Mouse (Mus musculus): Measurements from ENCODE around the gene Cpd.

The Cpd gene

DNA sequence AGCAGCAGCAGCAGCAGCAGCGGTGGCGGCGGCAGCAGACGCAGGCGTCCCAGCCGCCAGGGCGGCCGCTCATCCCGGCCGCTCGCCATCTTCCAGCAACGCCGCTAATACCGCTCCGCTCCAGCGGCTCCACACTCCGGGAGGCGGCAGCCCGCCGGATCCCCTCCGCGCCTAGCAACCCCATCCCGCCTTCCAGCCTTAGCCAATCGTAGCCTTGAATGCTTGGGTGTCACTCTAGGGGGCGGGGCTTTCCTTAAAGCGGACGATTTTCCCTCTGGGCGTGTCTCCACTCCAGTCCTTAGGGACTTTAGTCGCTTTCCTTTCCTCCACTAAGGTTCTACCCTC is at the start of gene Cpd:
Gene Cpd (minus strand): TSS at position 141 of the 345 bp plus-strand sequence.
- DNase-seq, result peak; percentile 99

DNA sequence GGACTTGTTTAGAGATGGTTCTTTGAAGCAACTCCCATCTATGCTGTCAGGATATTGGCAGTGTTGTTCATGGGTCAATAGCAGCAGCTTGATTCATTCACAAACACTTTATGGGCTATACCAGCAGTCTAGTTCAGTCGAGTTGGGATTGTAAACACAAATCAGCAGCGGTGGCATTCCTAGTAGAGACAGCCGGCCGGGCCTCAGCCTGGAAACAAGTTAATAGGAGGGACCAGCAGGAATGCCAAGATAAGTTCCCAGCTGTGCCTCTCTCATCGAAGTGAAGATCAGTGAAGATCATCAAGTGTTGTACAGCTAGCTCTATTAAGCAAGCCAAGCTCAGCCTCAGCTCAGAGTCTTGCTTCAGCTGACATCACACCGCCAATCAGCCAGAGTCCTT is 49.5 kb upstream of the Cpd start:
- peak; percentile 61 for DNase-seq

DNA sequence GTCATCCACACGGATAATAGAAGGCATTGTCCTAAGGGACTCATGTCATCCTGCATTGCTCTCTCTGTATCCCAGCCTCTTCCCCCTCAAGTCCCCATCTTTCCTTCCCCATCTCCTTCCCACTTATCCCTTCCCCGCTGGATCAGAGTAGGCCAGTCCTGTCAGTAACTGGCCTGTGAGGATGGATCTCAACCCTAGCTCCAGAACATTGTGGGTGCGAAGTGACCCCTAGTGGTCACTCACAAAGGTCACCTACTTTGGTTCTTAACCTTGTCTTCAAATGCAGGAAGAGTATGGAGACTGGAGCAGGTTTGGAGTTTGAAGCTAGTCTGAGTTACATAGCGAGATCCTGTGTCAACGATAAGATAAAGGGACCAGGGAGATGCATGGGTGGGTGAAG is 47.4 kb upstream of the Cpd start:
- DNase-seq, result peak; percentile 81

DNA sequence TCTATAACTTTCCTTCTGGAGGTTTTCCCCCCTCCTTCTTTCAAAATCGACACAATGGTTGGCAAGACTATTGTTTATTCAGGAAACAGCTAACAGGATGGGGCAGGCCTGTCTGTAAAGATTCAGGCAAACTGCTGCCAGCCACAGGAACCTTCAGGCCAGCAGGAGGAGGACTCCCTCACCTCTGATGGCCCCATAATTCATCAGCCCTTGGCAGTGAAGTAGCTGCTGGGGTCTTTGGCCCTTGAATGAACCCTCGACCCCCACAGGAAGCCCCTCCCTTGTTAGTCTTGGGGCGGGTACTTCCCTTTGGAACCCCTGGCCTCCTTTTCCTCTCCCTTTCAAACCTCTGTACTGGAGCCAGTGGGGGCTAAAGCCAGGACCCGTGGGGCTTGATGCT is 46.8 kb upstream of the Cpd start:
- peak; percentile 78 for DNase-seq

DNA sequence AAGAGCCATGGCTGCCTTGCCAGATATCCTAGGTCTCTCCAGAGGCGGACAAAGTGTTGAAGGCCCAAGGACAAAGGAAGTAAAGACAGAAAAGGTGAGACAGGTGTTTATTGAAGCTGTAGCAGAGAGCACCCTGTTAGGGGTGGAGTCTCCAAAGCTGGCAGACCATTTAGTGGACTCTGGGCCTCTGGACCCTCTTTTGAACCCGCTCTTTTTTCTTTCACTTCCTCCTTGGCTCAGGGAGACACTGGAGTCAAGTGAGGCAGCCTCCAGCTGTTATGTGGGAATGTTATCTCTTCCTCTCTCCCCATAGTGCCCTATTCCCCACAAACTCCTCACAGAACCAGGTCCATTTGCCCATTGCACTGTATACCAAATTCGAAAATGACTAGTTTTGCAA is 46.2 kb upstream of the Cpd start:
- no peak for DNase-seq

DNA sequence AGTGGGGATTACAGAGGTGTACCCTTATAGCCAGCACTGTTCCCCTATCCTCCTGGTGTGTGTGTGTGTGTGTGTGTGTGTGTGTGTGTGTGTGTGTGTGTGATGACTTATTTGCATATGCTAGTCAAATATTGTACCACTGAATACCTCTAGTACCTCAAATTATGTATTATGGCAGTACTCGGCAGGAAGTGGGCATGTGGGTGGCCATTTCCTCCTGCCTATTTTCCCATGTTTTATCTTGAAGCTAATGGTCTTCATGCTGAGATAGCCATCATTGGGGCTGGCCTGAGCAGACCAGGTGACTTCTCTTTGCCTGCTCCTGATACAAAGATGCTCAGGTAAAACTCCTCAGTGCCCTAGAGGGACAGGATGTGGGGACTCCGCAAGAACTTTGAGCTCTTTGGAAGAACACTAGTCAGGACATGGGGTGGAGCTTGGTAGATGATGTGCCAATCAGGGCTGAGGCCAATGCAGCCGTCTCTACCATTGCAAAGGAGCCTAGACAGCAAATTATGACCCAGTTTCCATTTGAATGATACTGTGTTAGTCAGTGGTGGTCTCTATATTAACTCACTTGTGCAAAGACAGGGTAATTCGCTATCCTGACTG is 45.0 kb upstream of the Cpd start:
- no peak for DNase-seq

DNA sequence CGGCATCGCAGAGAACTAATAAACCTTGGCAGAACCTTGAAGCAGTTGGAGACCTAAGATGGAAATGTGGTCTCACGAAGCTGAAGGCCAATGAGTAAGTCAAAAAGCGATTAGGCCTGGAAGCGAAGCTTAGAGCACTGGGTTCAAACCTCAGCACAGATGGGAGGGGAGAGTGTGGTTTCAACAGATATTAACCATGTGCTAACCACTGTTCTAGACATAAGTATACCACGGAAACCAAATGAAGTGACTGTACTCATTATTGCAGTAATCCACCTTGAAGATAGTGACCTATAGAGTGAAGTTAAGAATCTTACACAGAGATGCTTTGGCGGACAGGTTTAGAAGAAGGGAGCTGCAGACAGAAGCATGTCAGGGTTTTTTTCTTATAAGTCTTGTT is 44.4 kb upstream of the Cpd start:
- DNase-seq, result no peak

DNA sequence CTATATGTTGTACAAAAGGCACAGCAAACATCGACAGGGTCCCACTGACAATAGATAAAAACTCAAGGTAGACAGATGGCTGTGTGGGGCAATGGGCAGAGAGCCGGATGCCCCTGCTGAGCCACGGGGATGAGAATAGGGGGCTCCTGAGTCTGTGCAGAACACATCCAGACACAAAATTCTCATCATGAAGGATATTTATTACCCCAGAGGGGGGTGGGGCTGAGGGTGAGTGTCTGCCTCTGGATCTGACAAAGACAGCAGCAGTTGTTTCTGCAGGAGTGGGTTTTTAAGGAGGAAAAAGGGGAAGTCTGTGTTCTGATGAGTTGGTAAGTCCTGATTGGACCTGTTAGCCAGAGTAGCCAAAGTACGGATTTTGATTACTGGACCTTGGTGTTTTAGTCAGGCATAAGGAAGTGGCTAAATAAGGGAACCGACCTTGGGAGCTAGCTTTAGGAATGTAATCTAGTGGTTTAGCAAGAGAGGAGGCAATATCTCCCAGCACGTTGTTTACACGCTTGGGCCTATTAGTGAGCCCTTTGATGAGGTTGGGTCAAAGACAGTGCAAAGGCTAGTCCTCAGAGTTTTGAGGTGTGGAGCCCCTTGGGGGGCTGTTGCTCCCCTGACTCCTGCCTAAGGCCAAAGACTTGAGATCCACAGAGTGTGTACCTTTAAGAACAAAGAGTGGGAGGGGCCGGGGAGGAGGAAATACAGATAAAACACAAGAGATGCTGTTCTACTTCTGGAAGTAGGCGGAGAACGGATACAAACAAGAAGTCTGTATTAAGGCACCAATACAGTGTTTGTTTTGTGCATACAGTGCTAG is 42.7 kb upstream of the Cpd start:
- DNase-seq, result peak; percentile 80

DNA sequence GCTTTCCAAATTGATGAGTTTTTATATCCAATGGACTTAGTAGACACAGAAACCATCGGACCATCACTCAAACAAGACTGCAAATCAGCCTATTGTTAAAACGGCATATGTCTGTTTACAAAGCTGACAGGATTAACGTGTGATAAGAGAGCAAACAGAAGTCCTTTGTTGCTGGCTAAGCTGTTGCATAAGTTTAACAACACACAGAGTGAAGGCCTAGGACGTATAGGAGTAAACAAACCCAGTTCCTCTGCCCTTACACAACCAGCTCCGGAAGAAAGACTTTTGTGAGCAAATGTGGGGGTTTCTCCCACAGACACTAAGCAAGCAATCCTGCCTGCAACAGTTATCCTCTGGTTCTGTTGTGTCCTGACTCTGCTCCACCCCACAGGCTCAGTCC is 37.6 kb upstream of the Cpd start:
- no peak for DNase-seq

DNA sequence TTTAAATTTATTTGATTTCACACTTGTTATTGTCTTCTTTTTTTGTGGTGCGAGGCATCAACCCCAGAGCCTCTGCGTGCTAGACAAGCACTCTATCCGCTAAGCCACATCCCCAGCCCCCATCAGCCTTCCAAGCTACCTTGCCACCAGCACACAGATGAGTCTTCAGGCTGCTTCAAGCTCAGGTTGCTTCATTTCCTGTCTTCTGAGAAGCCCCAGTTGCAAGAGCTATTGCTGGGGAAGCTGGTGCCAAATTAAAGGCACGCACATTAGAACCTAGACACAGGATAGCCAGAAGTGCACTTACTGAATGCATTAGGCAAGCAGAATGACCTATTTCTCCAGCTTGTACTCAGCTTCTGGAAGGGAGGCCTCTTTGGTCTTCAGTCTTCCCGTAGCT is 33.0 kb upstream of the Cpd start:
- DNase-seq, result peak; percentile 41

DNA sequence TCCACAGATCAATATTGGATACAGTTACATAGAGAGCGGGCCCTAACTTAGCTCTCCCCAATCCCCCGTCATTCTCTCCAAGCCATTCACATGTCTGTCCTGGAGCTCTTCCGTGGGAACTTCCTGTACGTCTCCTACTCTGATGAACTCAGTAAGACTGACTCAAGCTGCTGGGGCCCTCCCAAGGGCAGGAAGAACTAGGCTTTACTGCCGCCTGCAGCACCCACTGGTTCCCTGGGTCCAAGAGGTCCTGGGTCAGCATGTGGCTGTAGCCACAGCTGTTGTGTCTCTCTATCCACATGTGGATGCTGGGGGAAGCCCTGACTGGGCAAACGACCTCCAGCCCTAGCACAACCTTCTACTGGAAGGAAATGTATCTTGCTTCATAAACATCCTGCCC is 27.9 kb upstream of the Cpd start:
- DNase-seq, result peak; percentile 37

DNA sequence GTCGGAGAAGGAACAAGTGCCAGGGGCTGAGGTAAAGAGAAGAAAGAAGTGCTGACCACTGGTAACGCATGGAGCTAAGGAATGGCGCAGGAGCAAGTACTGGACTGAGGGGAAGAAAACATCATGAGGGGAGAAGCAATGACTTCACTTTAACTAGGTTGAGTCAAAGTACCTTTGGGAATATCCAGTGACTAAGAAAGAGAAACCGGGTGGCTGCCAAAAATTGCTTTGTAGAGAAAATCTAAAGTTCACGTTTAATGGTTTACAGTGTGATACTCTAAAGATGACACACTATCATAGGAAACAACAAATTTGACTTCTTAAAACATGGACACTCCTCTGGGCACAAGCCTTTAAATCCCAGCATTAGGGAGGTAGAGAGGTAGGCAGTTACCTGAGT is 27.0 kb upstream of the Cpd start:
- no peak for DNase-seq

DNA sequence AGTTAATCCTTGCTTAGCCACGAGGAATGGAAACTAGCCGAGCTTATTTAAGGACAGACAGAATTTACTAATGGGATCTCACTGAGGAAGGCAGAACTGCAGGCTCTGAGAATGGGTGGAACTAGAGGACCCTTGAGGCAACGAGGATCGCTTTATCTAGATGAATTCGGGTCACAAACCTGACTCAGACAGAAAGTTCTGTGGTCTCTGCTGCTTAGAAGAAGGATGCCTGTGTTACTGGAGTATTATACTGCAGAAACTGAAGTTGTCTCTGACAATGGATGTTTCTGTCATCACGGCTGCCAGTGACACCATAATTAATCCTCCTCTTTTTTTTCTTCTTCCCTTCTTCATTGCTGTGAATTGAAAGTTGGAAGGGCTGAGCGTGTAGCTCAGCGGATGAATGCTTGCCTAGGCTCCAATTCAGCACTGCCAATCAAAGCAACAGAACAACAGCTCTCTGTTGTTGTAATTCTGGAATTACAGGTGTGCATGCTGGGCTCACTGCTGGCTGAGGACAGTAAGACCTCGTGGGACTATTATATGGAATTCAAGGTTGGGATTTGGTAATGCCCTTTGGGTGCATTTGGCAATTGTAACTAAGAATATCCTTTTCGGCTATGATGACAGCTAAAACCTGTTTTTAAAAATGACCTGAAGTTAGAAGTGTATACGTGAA is 25.9 kb upstream of the Cpd start:
- DNase-seq, result no peak

DNA sequence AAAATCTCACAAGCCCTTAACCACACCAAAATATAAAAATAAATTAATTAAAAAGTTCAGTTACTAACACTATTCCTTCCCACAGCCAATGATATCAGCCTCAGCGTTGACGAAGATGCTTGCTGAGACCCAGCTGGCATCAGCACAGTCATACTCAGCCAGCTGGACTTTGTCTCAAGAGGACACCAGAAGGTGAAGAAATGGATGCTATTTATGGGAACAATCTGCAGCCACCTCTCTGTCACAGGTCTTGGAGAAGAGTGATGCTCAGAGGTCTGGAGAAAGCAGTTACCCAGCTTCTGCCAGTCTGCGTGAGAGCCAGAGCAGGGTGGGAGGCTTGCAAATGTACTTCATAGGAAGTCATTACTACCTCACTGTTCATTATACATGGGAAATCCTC is 14.4 kb upstream of the Cpd start:
- DNase-seq, result no peak

DNA sequence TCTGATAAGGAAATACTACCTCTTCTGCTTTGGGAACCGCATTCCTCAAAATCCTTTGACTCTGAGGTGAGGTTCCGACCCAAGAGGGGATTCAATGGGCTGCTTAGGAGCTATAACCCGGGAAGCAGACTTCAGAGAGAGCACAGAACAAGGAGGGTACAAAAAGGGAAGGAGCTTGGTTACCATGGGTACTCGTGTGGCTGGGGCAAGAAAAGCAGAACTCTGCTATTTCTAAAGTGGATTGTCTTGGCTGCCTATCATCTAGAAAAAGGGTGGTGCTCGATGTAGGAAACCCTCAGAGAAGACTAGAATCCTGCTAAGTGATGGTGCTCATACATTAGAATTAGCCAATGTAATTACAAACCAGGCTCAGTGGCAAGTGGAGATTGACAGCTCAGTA is 12.4 kb upstream of the Cpd start:
- DNase-seq, result peak; percentile 39

DNA sequence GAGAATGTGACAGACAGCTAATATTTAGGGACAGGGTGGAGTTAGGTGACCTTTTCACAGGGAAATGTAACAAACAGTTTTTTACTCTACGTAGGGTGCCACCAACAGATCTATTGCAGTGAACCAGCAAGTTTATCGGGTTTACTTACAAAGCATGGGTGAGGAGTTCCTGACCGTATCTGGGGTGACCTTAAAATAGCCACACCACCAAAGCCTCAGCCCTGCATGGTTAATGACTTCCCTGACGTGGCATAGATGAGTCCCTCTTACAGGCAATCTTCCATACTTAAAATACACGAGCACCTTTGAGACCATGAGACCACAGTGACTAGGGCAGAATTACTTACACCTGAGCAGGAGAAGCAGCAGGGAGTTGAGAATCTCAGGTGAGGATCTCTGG is 12.0 kb upstream of the Cpd start:
- DNase-seq, result no peak

DNA sequence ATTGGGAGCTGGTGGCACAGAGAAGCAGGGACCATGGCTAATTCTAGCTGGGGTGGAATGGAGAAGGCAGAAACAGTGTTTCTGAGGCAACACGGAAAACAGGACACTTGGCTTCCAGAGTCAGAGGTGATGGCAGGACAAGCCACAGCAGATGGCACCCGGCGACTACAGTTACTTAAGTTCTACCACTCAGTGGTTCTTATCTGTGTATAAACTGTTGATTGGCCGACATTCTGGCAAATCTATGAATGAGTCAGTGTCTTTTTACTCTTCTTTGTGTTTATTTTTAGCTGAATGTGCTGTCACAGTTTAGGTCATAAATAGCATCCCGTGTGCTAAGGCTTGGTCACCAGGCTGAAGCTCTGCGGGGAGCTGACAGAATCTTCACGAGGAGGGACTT is 10.3 kb upstream of the Cpd start:
- DNase-seq, result peak; percentile 49

DNA sequence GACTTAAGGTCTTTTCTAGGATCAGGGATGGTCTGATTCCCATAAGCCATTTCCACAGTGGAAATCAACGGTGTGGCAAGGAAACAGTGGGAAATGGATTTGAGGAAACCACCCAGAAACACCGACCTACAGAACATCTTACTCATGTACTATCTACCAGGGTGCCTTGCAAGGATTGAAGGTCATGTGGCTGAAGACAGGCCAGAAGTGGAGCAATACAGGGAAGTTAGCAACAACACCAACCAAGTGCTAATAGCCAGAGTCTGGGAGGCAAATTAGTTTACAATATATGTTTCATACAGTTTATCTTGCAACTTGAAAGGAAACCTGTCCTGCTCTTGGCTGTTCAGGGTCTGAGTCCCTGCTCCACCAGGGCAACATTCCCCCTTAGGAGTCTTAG is 9.8 kb upstream of the Cpd start:
- DNase-seq, result peak; percentile 39

DNA sequence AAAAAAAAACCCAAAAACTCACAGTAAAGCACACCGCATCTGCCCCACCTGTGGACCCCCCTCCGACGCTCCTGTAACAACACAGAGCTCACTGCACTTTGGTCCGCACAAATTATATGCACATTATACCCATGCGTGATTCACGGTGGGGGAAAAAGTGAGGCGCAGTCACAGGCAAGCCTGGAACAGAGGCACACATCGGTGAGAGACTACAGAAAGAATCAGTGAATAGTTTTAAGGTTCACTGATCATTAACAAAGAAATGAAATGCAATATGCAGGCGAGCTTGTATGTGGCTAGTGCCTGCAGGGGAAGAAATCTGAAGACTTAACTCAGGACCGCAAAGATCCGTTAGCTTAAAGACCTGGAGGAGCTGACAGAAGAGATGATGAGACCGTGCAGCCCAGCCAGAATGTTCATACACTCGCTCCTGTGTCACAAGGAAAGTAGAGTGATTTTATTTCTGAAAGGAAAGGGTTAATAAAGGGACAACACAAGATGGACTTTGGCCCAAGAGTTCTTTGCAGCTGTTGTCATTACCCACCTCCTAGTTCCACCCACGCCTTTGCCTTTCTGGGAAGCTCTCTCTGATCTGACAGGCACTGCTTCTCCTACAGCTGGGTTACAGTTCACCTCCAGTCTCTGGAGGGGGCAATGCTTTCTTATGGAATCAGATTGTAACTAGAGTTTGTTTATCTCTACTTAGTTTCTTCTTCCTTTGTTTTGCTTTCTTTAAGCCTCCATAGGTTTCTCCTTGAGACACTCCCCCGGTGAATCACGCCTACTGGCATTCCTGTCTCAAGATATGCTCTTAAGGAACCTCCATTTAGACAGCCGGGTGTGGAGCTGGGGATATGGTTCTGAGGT is 7.9 kb upstream of the Cpd start:
- DNase-seq, result no peak

DNA sequence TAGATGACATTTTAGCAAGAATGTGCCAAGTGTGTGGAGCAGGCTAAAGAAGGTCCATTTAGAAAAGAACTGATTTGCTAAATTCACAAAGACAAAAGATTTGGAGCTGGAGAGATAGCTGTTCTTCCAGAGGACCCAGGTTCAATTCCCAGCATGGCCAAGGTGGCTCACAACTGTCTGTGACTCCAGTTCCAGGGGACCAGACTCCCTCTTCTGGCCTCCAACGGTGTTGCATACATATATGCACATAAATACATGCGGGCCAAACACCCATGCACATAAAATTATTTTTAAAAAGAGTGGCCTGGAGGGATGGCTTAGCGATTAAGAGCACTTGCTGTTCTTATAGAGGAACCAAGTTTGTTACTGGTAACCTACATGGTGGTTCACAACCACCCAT is 4.7 kb upstream of the Cpd start:
- no peak for DNase-seq

DNA sequence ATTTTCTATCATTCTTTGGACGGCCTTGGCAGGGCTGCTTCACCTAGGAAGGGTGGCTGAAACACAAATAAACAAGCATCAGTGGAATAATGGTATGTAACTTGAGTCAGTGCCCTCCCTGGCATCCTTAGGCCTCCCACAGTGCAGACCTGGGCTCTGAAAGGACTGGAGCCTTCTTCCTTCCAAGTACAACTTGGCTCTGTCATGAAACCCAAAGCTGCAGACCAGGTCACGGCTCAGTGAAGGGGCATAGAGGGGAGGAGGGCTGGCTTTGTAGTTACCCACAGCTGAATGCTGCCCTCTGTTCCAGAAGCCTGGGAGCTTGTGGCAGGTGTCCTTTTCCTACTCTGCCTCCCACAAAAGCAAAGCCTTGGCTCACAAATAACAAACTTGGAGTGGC is 2.8 kb upstream of the Cpd start:
- no peak for DNase-seq

DNA sequence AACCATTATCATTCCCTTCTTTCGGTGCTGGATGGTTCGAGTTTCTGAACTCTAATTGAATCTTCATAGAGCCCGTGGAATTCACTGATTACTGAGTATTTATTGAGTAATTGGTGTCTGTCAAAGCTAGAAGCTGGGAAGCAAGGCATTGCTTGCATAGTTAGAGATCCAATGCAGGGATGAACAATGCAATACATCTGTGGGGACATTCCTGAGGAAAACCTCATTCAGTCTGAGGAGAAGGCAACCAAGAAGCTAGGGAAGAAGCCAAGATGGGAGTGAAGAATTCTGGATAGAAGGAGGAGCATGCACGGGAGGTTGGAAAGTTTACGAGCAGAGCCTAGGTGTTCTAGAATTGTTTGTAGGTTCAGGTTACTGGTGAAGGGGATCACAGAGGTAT is 1.3 kb upstream of the Cpd start:
- DNase-seq, result no peak

DNA sequence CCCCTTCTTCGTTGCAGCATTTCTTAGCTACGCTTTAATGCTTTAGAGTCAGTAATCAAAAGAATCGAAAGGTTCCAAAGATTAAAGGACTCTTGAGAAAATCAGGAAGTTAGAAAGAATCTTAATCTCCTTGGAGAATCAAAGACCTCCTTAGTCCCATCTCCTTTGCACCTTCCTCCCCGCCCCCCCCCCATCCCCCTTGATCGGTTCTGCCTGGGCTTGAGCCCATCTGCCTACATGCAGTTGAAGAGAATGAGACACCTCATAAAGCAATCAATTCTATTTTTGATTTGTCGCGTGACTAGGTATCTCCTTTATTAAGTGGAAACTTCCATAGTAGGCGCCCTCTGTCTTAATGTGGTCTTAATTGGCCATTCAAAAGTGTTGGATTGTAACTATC is 536 bp upstream of the Cpd start:
- no peak for DNase-seq
